Mouse (Mus musculus): Measurements from ENCODE around the gene Slc30a2. TPM values are rescaled to one million over a fixed set of nuclear protein-coding genes. Genes with fewer than 3 reads are reported as not detected.

Slc30a2 gene
- polyA plus RNA-seq, 1 experiment from 2014 or later, result 0.23 TPM

GRCm38 (mm10) chr4:134310106-134310505, 32.9 kb upstream of the Slc30a2 start:
- Histone ChIP-seq H3K27me3 (replicated peaks) (no peaks in the 10 kb centered on the region), H3K27ac (no peak overlapping the region), H3K4me1 (peaks cover 14% of the 10 kb centered on the region), H3K9me3 (no peaks in the 10 kb centered on the region), H3K9ac (no peak overlapping the region), H3K4me2 (no peak overlapping the region), H3K4me3 (no peak overlapping the region), H3K36me3 (replicated peaks) (no peaks in the 10 kb centered on the region)
- ATAC-seq (replicated peaks), result no peak
- WGBS, result 92% methylated on average over 7 of the region's 7 CpGs

- H3K4me3 ChIP-seq, result no peak overlapping the region
- peaks cover 14% of the 10 kb centered on the region for H3K4me1 ChIP-seq
- WGBS, result 92% methylated on average over 9 of the region's 9 CpGs
- no peaks in the 10 kb centered on the region for H3K27me3 ChIP-seq (replicated peaks)
- H3K9ac ChIP-seq, result no peak overlapping the region
- no peak for ATAC-seq (replicated peaks)
- H3K36me3 ChIP-seq (replicated peaks), result no peaks in the 10 kb centered on the region
- no peak overlapping the region for H3K4me2 ChIP-seq
- H3K9me3 ChIP-seq, result no peaks in the 10 kb centered on the region
- no peak overlapping the region for H3K27ac ChIP-seq
These were observed 32.3 kb upstream of the Slc30a2 start for GRCm38 (mm10) chr4:134310656-134311055.

- no peak for ATAC-seq (replicated peaks)
- H3K4me2 ChIP-seq, result no peak overlapping the region
- no peak overlapping the region for H3K9ac ChIP-seq
- H3K27ac ChIP-seq, result no peak overlapping the region
- no peak overlapping the region for H3K4me3 ChIP-seq
- WGBS, result 84% methylated on average over 9 of the region's 9 CpGs
- no peaks in the 10 kb centered on the region for H3K36me3 ChIP-seq (replicated peaks)
- H3K27me3 ChIP-seq (replicated peaks), result no peaks in the 10 kb centered on the region
- no peaks in the 10 kb centered on the region for H3K9me3 ChIP-seq
- H3K4me1 ChIP-seq, result peaks cover 14% of the 10 kb centered on the region
These were observed 31.2 kb upstream of the Slc30a2 start for GRCm38 (mm10) chr4:134311784-134312183.

- H3K4me3 ChIP-seq, result no peak overlapping the region
These were observed 30.6 kb upstream of the Slc30a2 start for GRCm38 (mm10) chr4:134312341-134312740.

GRCm38 (mm10) chr4:134312901-134313300, 30.1 kb upstream of the Slc30a2 start:
- Histone ChIP-seq H3K4me3 (no peak overlapping the region), H3K9ac (no peak overlapping the region), H3K4me2 (no peak overlapping the region), H3K36me3 (replicated peaks) (no peaks in the 10 kb centered on the region), H3K27ac (no peak overlapping the region), H3K27me3 (replicated peaks) (no peaks in the 10 kb centered on the region), H3K9me3 (no peaks in the 10 kb centered on the region), H3K4me1 (peaks cover 5% of the 10 kb centered on the region; the same call in 1 of the 2 replicates)
- 97% methylated on average over 6 of the region's 6 CpGs for WGBS
- no peak for ATAC-seq (replicated peaks)

More at GRCm38 (mm10) chr4:134312341-134312740, 30.6 kb upstream of the Slc30a2 start:
- WGBS, result 95% methylated on average over 5 of the region's 5 CpGs
- Histone ChIP-seq H3K27ac (no peak overlapping the region), H3K36me3 (replicated peaks) (no peaks in the 10 kb centered on the region), H3K9me3 (no peaks in the 10 kb centered on the region), H3K4me2 (no peak overlapping the region), H3K27me3 (replicated peaks) (no peaks in the 10 kb centered on the region), H3K9ac (no peak overlapping the region), H3K4me1 (peaks cover 9% of the 10 kb centered on the region)
- ATAC-seq (replicated peaks), result no peak

GRCm38 (mm10) chr4:134314081-134314655, 28.8 kb upstream of the Slc30a2 start:
- Histone ChIP-seq H3K4me1 (no peaks in the 10 kb centered on the region), H3K9ac (no peak overlapping the region), H3K4me3 (no peak overlapping the region), H3K9me3 (no peaks in the 10 kb centered on the region), H3K27me3 (replicated peaks) (no peaks in the 10 kb centered on the region), H3K4me2 (no peak overlapping the region), H3K27ac (no peak overlapping the region), H3K36me3 (replicated peaks) (no peaks in the 10 kb centered on the region)
- no peak for ATAC-seq (replicated peaks)
- 83% methylated on average over 4 of the region's 4 CpGs for WGBS

- no peaks in the 10 kb centered on the region for H3K27me3 ChIP-seq (replicated peaks)
- WGBS, result 44% methylated on average over 11 of the region's 11 CpGs
- H3K27ac ChIP-seq, result no peak within 1 kb of the TSS
- no peak within 1 kb of the TSS for H3K4me3 ChIP-seq
- H3K4me1 ChIP-seq, result no peaks in the 10 kb centered on the region
- no peak within 1 kb of the TSS for H3K4me2 ChIP-seq
- no peaks in the 10 kb centered on the region for H3K36me3 ChIP-seq (replicated peaks)
- no peak for ATAC-seq (replicated peaks)
- H3K9me3 ChIP-seq, result no peaks in the 10 kb centered on the region
- H3K9ac ChIP-seq, result no peak within 1 kb of the TSS
These were observed 28.1 kb upstream of the Slc30a2 start, which contains the start of gene Trim63 for GRCm38 (mm10) chr4:134314876-134315275. Trim63 (plus strand) TSS chr4:134315120.

GRCm38 (mm10) chr4:134315470-134315869, 27.5 kb upstream of the Slc30a2 start:
- Histone ChIP-seq H3K27ac (no peak overlapping the region), H3K36me3 (replicated peaks) (no peaks in the 10 kb centered on the region), H3K4me3 (no peak overlapping the region), H3K4me1 (no peaks in the 10 kb centered on the region), H3K9me3 (no peaks in the 10 kb centered on the region), H3K4me2 (no peak overlapping the region), H3K9ac (no peak overlapping the region), H3K27me3 (replicated peaks) (no peaks in the 10 kb centered on the region)
- 84% methylated on average over 9 of the region's 9 CpGs for WGBS
- ATAC-seq (replicated peaks), result no peak

- WGBS, result 62% methylated on average over 16 of the region's 16 CpGs
- H3K27ac ChIP-seq, result no peak overlapping the region
- ATAC-seq (replicated peaks), result no peak
- no peak overlapping the region for H3K9ac ChIP-seq
- no peak overlapping the region for H3K4me2 ChIP-seq
- H3K4me3 ChIP-seq, result no peak overlapping the region
- no peaks in the 10 kb centered on the region for H3K4me1 ChIP-seq
- no peaks in the 10 kb centered on the region for H3K36me3 ChIP-seq (replicated peaks)
- H3K9me3 ChIP-seq, result no peaks in the 10 kb centered on the region
- H3K27me3 ChIP-seq (replicated peaks), result no peaks in the 10 kb centered on the region
These were observed 26.6 kb upstream of the Slc30a2 start for GRCm38 (mm10) chr4:134316390-134316789.

- Histone ChIP-seq H3K36me3 (replicated peaks) (no peaks in the 10 kb centered on the region), H3K4me3 (no peak overlapping the region), H3K27ac (no peak overlapping the region), H3K4me1 (no peaks in the 10 kb centered on the region), H3K4me2 (no peak overlapping the region), H3K9me3 (no peaks in the 10 kb centered on the region), H3K27me3 (replicated peaks) (no peaks in the 10 kb centered on the region), H3K9ac (no peak overlapping the region)
- 88% methylated on average over 5 of the region's 5 CpGs for WGBS
- ATAC-seq (replicated peaks), result no peak
These were observed 23.9 kb upstream of the Slc30a2 start for GRCm38 (mm10) chr4:134319074-134319473.

- Histone ChIP-seq H3K4me1 (no peaks in the 10 kb centered on the region), H3K27ac (no peak overlapping the region), H3K9me3 (no peaks in the 10 kb centered on the region), H3K27me3 (replicated peaks) (no peaks in the 10 kb centered on the region), H3K9ac (no peak overlapping the region), H3K36me3 (replicated peaks) (no peaks in the 10 kb centered on the region), H3K4me3 (no peak overlapping the region), H3K4me2 (no peak overlapping the region)
- 81% methylated on average over 5 of the region's 5 CpGs for WGBS
- ATAC-seq (replicated peaks), result no peak
These were observed 23.3 kb upstream of the Slc30a2 start for GRCm38 (mm10) chr4:134319674-134320073.

GRCm38 (mm10) chr4:134321524-134321923, 21.5 kb upstream of the Slc30a2 start:
- WGBS, result 66% methylated on average over 3 of the region's 3 CpGs
- Histone ChIP-seq H3K9ac (no peak overlapping the region), H3K27ac (no peak overlapping the region), H3K4me1 (no peaks in the 10 kb centered on the region), H3K27me3 (replicated peaks) (no peaks in the 10 kb centered on the region), H3K4me3 (no peak overlapping the region), H3K36me3 (replicated peaks) (no peaks in the 10 kb centered on the region), H3K9me3 (no peaks in the 10 kb centered on the region), H3K4me2 (no peak overlapping the region)
- no peak for ATAC-seq (replicated peaks)

- 73% methylated on average over 5 of the region's 5 CpGs for WGBS
- H3K36me3 ChIP-seq (replicated peaks), result no peaks in the 10 kb centered on the region
- no peak for ATAC-seq (replicated peaks)
- no peak overlapping the region for H3K27ac ChIP-seq
- no peaks in the 10 kb centered on the region for H3K4me1 ChIP-seq
- H3K9me3 ChIP-seq, result no peaks in the 10 kb centered on the region
- H3K27me3 ChIP-seq (replicated peaks), result no peaks in the 10 kb centered on the region
- H3K4me3 ChIP-seq, result no peak overlapping the region
- H3K4me2 ChIP-seq, result no peak overlapping the region
- H3K9ac ChIP-seq, result no peak overlapping the region
These were observed 18.3 kb upstream of the Slc30a2 start for GRCm38 (mm10) chr4:134324655-134325054.

Measured in midbrain, embryonic 15.5 days (tissue).